ENCODE assay signal across 8 mouse cellular contexts in genomic region chr11:75047066-75047465, GRCm38 (mm10).
DNase-seq lines count a peak whose midpoint lies in the region; ATAC-seq lines count a peak whose summit lies in the region.

No protein-coding gene starts in this region.

- WGBS in neural tube, embryonic 11.5 days: 68% methylated on average over 6 of the region's 6 CpGs
- WGBS in embryonic facial prominence, embryonic 12.5 days: 25% methylated on average over 6 of the region's 6 CpGs
- WGBS in heart, embryonic 14.5 days: 8% methylated on average over 6 of the region's 6 CpGs

- H3K27me3 ChIP-seq in neural tube, embryonic 11.5 days (ENCODE audit: control insufficient read depth, insufficient read depth, low read length): no peaks in the 10 kb centered on the region
- H3K27me3 ChIP-seq in embryonic facial prominence, embryonic 12.5 days: no peaks in the 10 kb centered on the region
- H3K27me3 ChIP-seq in heart, embryonic 14.5 days (ENCODE audit: control insufficient read depth, insufficient read depth, low read length): no peaks in the 10 kb centered on the region

- no peaks in the 10 kb centered on the region for H3K9me3 ChIP-seq in neural tube, embryonic 11.5 days (ENCODE audit: control insufficient read depth, low read length)
- H3K9me3 ChIP-seq in embryonic facial prominence, embryonic 12.5 days: no peaks in the 10 kb centered on the region
- H3K9me3 ChIP-seq in heart, embryonic 14.5 days (ENCODE audit: control insufficient read depth, low read length): no peaks in the 10 kb centered on the region

- H3K4me2 ChIP-seq in neural tube, embryonic 11.5 days (ENCODE audit: low read depth): no peak overlapping the region
- no peak overlapping the region for H3K4me2 ChIP-seq in embryonic facial prominence, embryonic 12.5 days (replicated peaks)
- no peak overlapping the region for H3K4me2 ChIP-seq in heart, embryonic 14.5 days (ENCODE audit: low read length)

- H3K36me3 ChIP-seq in neural tube, embryonic 11.5 days (ENCODE audit: control insufficient read depth, insufficient read depth, low read length): 0 out of 2 replicates have a peak, but pooled peaks cover 2% of the 10 kb centered on the region
- H3K36me3 ChIP-seq in embryonic facial prominence, embryonic 12.5 days: 0 out of 2 replicates have a peak, but pooled peaks cover 2% of the 10 kb centered on the region
- peaks cover 26% of the 10 kb centered on the region for H3K36me3 ChIP-seq in heart, embryonic 14.5 days (ENCODE audit: control insufficient read depth, insufficient read depth, low read length)

- no peak overlapping the region for H3K9ac ChIP-seq in neural tube, embryonic 11.5 days (ENCODE audit: low read length)
- H3K9ac ChIP-seq in embryonic facial prominence, embryonic 12.5 days: no peak overlapping the region
- H3K9ac ChIP-seq in heart, embryonic 14.5 days (ENCODE audit: low read length): no peak overlapping the region

- DNase-seq in neural tube, embryonic 11.5 days (ENCODE audit: low spot score): peak; percentile 52
- DNase-seq in neural tube, embryonic 10.5 days (ENCODE audit: extremely low spot score, low spot score): no peak
- peak; percentile 96 to 97 for DNase-seq in kidney, postnatal 36 days
- peak; percentile 83 to 90 for DNase-seq in lung, adult 18-20 months
- DNase-seq in skeletal muscle tissue, adult 2 months (ENCODE audit: low read depth, low spot score): peak; percentile 97
- no peak for DNase-seq in thymus, postnatal 0 days (ENCODE audit: low spot score)

- ATAC-seq in neural tube, embryonic 11.5 days (ENCODE audit: insufficient read depth, low FRiP score, low TSS enrichment): no peak
- ATAC-seq in embryonic facial prominence, embryonic 12.5 days (ENCODE audit: insufficient number of reproducible peaks, insufficient read depth, low FRiP score, low TSS enrichment): peak; percentile 89; the same call in 1 of the 2 replicates
- ATAC-seq in heart, embryonic 14.5 days (ENCODE audit: insufficient number of reproducible peaks, insufficient read depth, low FRiP score, low read depth): peak; percentile 76

- peak overlapping the region; percentile 42; the same call in 1 of the 2 replicates for H3K27ac ChIP-seq in neural tube, embryonic 11.5 days (ENCODE audit: low read depth, low read length)
- H3K27ac ChIP-seq in embryonic facial prominence, embryonic 12.5 days: peak overlapping the region; percentile 72
- H3K27ac ChIP-seq in heart, embryonic 14.5 days (replicated peaks in 1 of 2; ENCODE audit: control insufficient read depth in 1 of 2, insufficient read depth in 1 of 2, low read depth in 2 of 2, low read length in 2 of 2): peak overlapping the region; percentile 76

- no peak overlapping the region for H3K4me3 ChIP-seq in neural tube, embryonic 11.5 days (ENCODE audit: low read depth, low read length)
- H3K4me3 ChIP-seq in embryonic facial prominence, embryonic 12.5 days: no peak overlapping the region
- H3K4me3 ChIP-seq in heart, embryonic 14.5 days (ENCODE audit: control insufficient read depth in 1 of 2, insufficient read depth in 1 of 2, low read depth in 1 of 2, low read length in 2 of 2): no peak overlapping the region

- H3K4me1 ChIP-seq in neural tube, embryonic 11.5 days (ENCODE audit: control insufficient read depth, insufficient read depth, low read length): peaks cover 9% of the 10 kb centered on the region
- H3K4me1 ChIP-seq in embryonic facial prominence, embryonic 12.5 days: peaks cover 70% of the 10 kb centered on the region
- H3K4me1 ChIP-seq in heart, embryonic 14.5 days (ENCODE audit: control insufficient read depth in 2 of 2, insufficient read depth in 2 of 2, low read length in 2 of 2): peaks cover 24 to 47% of the 10 kb centered on the region in 2 experiments

Comparison
In these comparisons a context has a peak if more than half of its experiments do, and no peak if none do; other contexts are left out.
1. DNase-seq: peak in neural tube, embryonic 11.5 days (single experiment), kidney, postnatal 36 days (2 of 2), lung, adult 18-20 months (2 of 2) and skeletal muscle tissue, adult 2 months (single experiment); none in neural tube, embryonic 10.5 days (single experiment) and thymus, postnatal 0 days (single experiment).
2. Peak in every context shown above with its lines, with median percentiles within 50 percentile points of each other: H3K27ac ChIP-seq.